Mouse (Mus musculus) frontal cortex, postnatal 25 days (tissue): ENCODE measurements around the gene Tmprss9.

Experiments used
- DNase-seq, 2 experiments: peaks; one replicate each; pipeline ENCODE4 v3.0.0; 2022; ENCODE audit warnings: low spot score in 2 of 2

The Tmprss9 gene

GRCm38 (mm10) chr10:80936810-80937164 lies 65.1 kb downstream of the Tmprss9 start:
- DNase-seq = no peak

- no peak for DNase-seq
Observed at GRCm38 (mm10) chr10:80937646-80938045, 66.0 kb downstream of the Tmprss9 start.

- DNase-seq = no peak
Observed at GRCm38 (mm10) chr10:80938831-80939550, 67.3 kb downstream of the Tmprss9 start.

GRCm38 (mm10) chr10:80939671-80940070 lies 68.0 kb downstream of the Tmprss9 start:
- peak; percentile 61 to 66 for DNase-seq

GRCm38 (mm10) chr10:80940320-80940987 lies 68.8 kb downstream of the Tmprss9 start:
- DNase-seq = no peak

GRCm38 (mm10) chr10:80940988-80941347 lies 69.3 kb downstream of the Tmprss9 start:
- no peak for DNase-seq

- DNase-seq = no peak
Observed at GRCm38 (mm10) chr10:80942919-80943318, 71.3 kb downstream of the Tmprss9 start.

- no peak for DNase-seq
Observed at GRCm38 (mm10) chr10:80943701-80944100, 72.1 kb downstream of the Tmprss9 start.

- no peak for DNase-seq
Observed at GRCm38 (mm10) chr10:80944231-80944630, 72.6 kb downstream of the Tmprss9 start.

- no peak for DNase-seq
Observed at GRCm38 (mm10) chr10:80946684-80947437, 75.2 kb downstream of the Tmprss9 start.

- no peak for DNase-seq
Observed at GRCm38 (mm10) chr10:80947802-80948201, 76.2 kb downstream of the Tmprss9 start.

- DNase-seq = no peak
Observed at GRCm38 (mm10) chr10:80948570-80948969, 76.9 kb downstream of the Tmprss9 start.

- no peak for DNase-seq
Observed at GRCm38 (mm10) chr10:80949081-80949480, 77.4 kb downstream of the Tmprss9 start.
